Mouse (Mus musculus) cerebral cortex, adult 2 months (tissue): ENCODE data around the gene Slc5a10.

Experiments
- WGBS: fragments of 180-500 bp; shearing (Covaris S2); methylation state at CpG from one replicate; pipeline ENCODE4 v1.1.7; 2018; 5-methylcytosine and 5-hydroxymethylcytosine counted together

Gene Slc5a10

DNA sequence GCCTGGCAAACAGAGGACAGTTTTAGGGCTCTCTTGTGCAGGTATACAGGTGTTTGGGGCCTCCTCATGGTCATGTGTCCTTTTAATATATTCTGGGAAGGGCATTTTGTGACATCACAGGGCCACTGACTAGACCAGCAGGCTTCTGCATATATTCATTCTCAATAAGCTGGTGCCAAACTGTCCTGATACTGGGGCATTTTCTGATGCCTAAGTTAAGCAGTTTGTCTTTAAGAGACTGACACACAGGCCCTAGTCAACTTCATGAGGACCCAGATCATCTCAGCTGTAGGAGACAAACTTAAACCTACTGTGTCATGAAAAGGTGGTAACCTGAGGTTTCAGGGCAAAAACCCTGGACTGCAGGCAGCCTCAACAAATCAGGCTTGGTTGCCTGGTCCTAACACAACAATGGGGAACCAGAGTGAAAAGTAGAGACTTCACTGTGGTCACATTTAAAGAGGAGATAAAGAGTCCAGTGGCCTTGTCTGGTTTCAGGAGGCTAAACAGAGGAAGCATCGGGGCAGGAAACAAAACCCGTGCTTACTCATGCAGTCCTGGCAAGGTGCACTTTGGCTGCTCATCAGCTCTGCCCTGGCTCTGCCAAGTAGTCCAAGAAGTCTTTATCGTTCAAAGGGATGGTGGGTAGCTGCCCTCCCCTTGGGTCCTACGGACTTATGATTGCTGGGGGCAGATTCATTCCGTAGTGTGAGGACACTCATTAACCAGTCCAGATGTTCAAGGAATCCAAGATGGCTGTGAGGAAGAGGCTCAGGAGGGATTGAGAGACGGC, 72.5 kb downstream of the Slc5a10 start:
- WGBS: 50% methylated on average over 6 of the region's 6 CpGs

DNA sequence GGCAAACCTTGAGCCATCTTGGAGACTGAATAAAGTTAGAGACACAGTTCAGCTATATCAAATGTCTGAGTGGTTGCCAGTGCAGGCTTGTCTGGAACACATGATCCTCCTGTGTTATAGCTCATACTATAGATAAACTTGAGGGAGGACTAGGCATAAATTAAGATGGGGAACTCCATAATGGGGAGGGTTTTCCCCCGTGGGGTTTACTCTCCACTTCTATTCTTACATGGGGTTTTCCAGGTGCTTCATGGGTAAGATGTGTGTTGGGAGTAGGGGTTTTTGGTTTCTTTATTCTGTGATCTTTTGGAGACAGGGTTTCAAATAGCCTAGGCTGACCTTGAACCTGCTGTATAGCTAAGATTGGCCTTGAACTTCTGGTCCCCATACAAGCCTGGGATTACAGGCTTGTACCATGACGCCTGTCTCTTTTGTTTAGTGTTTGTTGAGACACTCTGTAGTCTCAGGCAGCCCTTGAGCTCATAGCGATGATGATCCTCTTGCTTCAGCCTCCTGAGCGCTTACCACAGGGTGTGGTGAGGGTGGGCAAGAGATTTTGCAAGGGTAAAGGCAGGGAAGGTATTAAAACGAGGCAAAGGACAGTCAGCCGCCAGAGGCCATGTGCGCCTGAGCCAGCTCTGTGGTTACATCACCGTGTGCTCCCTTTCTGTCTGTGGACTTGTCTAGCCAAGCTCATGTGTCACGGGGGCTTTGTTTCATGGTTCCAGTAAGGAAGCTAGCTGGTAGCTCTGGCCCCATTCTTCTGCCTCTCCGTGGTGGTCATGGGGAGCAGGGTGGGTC, 73.3 kb downstream of the Slc5a10 start:
- 81% methylated on average over 10 of the region's 10 CpGs for WGBS

DNA sequence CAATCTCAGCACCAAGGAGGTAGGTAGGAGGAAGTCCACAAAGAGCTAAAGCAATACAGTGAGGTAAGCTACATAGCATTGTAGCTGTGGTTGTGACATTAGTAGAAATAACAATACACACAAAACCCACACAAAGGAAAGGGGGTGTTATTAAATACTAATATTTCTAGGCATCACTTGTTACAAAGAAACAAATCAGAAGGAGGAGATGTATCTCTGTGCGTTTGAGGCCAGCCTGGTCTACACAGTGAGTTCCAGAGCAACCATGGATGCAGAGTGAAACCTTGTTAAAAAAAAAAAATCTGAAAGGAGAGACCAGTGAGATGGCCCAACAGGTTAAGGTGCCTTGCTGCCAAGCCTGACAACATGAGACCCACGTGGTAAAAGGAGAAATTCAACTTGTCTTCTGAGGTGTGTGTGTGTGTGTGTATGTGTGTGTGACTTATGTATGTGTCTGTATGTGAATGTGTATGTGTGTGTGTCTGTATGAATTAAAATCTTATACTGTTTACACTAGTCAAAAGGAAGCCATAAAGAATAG, 74.1 kb downstream of the Slc5a10 start:
- WGBS: 73% methylated on average over 2 of the region's 2 CpGs

DNA sequence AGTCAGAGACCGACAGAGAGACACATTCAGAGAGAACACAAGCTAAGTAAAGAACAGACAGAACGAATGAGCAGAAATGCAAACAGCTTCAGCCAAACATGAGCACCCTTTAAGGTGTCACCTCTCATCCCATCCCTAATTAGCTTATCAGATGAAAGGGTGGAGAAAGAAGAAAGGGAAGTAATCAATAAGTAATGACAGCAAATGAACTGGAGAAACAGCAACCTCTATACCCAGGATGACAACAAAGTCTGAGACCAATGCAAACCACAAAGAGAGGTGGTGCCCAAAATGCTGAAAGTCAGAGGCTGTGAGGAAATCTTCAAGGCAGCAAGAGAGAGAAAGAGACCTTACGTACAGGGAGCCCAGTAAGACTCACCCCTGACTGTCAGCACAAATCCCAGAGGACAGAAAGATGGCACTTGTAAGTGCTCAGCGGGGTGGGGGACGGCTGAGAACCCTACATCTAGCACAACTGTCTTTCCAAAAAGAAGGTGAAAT, 75.2 kb downstream of the Slc5a10 start:
- 83% methylated on average over 5 of the region's 5 CpGs for WGBS

DNA sequence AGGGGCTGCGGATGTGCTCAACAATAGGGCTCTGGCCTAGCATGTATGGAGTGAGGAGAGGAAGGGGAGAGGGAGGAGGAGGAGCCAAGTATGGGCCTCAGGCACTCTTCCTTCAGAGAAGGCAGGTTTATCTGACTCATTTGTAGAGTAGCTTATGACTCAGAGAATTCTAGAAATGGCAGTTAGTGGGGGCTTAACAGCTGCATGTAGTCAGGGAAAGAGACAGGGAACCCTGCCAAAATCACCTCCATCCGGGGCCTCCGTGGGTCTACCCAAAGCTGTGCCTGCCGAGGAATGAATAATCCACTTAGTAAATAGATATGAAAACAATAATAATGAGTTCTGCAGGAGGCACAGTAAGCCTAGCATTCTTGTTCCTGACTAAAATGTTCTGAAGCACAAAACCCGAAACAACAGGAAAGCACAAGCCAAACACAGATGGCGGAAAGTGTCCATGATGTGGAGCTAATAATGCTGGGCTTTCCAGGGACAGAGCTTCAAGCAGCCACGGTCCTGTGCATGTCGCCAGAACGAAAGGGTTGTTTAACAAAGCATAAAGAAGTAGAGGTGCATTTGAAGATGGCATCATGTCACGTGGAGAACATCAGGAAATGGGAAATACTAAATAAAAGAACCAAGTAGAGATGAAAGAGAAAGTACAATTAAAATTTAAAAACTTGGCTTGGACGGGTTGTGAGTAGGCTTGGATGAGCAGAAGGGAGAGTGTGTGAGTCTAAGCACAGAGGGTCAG, 75.9 kb downstream of the Slc5a10 start:
- 42% methylated on average over 11 of the region's 11 CpGs for WGBS

DNA sequence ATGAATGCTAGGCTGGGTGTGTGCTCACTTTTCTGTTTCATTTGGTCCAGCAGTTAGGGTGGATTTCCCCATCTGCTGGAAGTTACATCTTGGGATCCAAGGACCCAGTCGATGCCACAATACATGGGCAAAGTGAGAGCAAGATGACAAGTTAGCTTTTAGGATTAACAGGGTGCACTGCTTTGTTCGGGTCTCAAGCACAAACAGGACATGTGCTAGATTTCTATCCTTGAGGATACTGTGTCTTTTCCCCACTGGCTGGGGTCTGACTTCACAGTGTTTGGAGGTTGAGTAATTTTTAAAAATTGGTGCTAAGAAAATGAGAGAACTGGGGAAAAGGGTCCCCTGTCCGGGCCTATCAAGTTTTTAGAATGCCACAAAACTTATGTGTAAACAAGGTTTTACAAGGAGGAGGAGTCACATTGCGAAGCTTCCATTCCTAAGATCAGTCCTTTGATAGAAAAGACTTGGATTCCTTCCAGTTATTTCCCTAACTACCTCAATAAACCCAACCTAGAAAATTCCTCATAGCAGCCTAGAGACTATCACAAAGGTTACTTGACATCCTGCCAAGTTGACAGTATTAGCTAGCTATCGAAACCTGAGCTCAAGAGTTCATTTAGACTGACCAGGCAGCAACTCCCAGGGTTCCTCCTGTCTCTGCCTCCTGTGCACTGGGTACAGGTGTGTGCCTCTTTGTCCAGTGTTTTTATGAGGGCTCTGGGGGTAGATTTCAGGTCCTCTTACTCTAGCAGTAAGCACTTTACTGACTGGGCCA, 77.3 kb downstream of the Slc5a10 start:
- WGBS: 87% methylated on average over 5 of the region's 5 CpGs

DNA sequence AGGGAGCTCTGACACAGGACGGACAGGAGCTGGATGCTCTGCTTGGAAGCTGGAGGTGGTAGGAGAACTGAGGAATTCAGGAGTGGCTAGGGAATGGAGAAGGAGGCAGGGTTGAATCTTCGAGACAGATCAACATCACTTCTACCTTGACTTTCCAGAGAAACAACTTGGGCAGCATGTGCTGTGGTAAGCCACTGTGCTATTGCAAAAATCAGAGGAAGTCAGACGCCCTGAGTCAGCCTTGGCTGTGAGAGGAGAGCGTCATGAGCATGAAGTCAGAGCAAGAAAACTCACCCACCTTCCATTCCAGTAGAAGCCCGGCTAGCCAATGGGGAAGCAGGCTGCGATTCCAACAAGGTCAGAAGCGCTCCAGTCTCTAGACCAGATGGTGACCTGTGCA, 78.5 kb downstream of the Slc5a10 start:
- 83% methylated on average over 7 of the region's 7 CpGs for WGBS

GRCm38 (mm10) chr11:61640585-61640984, 80.0 kb downstream of the Slc5a10 start:
- 59% methylated on average over 9 of the region's 9 CpGs for WGBS

GRCm38 (mm10) chr11:61639601-61640177, 80.9 kb downstream of the Slc5a10 start:
- 91% methylated on average over 6 of the region's 6 CpGs for WGBS

- 78% methylated on average over 12 of the region's 12 CpGs for WGBS
Measured at GRCm38 (mm10) chr11:61638764-61639536, 81.7 kb downstream of the Slc5a10 start.

GRCm38 (mm10) chr11:61637856-61638255, 82.8 kb downstream of the Slc5a10 start:
- WGBS: 69% methylated on average over 3 of the region's 3 CpGs

GRCm38 (mm10) chr11:61637413-61637812, 83.2 kb downstream of the Slc5a10 start:
- 48% methylated on average over 1 of the region's 1 CpGs for WGBS

GRCm38 (mm10) chr11:61636309-61636708, 84.3 kb downstream of the Slc5a10 start:
- 99% methylated on average over 3 of the region's 4 CpGs for WGBS

DNA sequence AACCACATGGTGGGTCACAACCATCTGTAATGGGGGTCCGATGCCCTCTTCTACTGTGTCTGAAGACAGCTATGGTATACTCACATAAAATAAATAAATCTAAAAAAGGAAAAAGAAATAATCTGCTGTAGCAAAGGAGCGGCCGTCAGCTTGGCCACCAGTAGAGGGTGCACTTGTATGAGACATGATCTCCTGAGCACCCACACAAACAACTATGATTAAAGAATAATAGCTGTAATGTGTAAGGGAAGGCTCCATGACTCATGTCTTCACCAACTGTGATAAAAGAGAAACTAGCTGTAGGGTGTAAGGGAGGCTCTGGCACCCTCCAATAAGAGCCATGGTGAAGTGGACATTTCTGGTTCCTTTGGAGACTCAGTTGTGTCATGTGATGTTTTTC, 91.0 kb downstream of the Slc5a10 start:
- WGBS: 71% methylated on average over 3 of the region's 3 CpGs

- 71% methylated on average over 1 of the region's 1 CpGs for WGBS
Measured at GRCm38 (mm10) chr11:61626509-61626908, 94.1 kb downstream of the Slc5a10 start.

- WGBS: 49% methylated on average over 7 of the region's 7 CpGs
Measured at GRCm38 (mm10) chr11:61625136-61625535, 95.5 kb downstream of the Slc5a10 start.
